Mouse (Mus musculus) olfactory bulb, adult 2 months (tissue): ENCODE measurements at regions not wholly inside any gene's neighbourhood (a gene's known extent, or its start where the extent isn't known, plus 50 kb on each side); places are given as distances from the start of the nearest gene placed in this dataset.
"Not testable (repeated sequence)": the region's sequence is repeated elsewhere in the genome, so short reads cannot be mapped to it uniquely, and the experiment has no call there.

Experiments
- H3K27ac ChIP-seq: fragments of 200-500 bp; 2 replicates; pipeline ENCODE4 v1.5.1; 2012; ENCODE audit warnings: low read depth, low read length; ENCODE audit not compliant: insufficient read depth
- H3K4me1 ChIP-seq: fragments of 200-500 bp; 2 replicates; pipeline ENCODE4 v1.6.1; 2012; ENCODE audit warnings: low read length; ENCODE audit not compliant: control insufficient read depth, insufficient read depth
- H3K4me3 ChIP-seq: fragments of 200-500 bp; 2 replicates; pipeline ENCODE4 v1.5.1; 2012; ENCODE audit warnings: mild to moderate bottlenecking, low read depth, low read length, moderate library complexity; ENCODE audit not compliant: insufficient read depth
- CTCF ChIP-seq: fragments of 200-500 bp; IDR thresholded peaks from 2 replicates; pipeline ENCODE4 v1.5.1; 2012; ENCODE audit warnings: low read depth, mild to moderate bottlenecking, low read length, moderate library complexity; ENCODE audit not compliant: insufficient read depth
- POLR2A ChIP-seq: fragments of 200-500 bp; IDR thresholded peaks from 2 replicates; pipeline ENCODE4 v1.6.1; 2012; ENCODE audit warnings: mild to moderate bottlenecking, low read depth, low read length, moderate library complexity; ENCODE audit not compliant: insufficient read depth
- WGBS: fragments of 180-500 bp; shearing (Covaris S2); methylation state at CpG from one replicate; pipeline ENCODE4 v1.1.7; 2018; 5-methylcytosine and 5-hydroxymethylcytosine counted together

DNA sequence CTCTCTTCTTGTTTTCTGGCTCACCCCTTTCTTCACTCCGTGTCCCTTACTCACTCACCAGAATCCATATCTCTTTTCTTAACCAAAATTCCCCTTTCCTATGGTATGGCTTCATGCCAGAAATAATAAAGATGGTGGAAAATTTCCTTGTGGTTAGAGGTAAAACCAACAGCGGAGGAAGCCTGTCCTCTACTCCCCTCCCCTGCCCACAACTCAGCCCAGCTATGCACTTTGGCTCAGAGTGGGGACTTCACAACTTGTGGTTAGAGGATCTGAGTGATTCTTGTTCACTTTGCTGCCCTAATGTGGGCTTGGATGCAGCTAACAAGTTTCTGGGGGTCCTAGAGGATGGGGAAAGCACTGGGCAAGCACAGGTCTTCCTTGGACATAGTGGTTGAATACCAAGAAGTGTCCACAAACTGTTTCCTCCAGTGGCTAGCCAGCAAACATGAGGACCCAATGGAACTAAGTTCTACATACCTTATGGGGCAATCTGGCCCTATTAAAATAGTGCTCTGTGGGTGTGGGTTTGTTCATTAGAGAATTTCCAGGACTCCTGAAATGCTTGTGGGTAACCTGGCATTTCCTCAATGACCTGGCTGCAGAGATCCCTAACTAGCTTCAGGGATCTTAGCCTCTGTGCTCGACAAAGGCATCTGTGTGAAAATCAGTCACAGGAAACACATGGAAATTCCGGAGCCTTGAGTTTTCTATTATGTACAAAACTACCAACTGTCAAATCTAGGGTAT, 118.9 kb upstream of the Rasgrp1 start:
- Histone ChIP-seq H3K4me1 (no peaks in the 10 kb centered on the region), H3K27ac (no peak overlapping the region), H3K4me3 (no peak overlapping the region)
- TF ChIP-seq CTCF, result no peak
- no peak for TF ChIP-seq POLR2A
- 81% methylated on average over 4 of the region's 4 CpGs for WGBS

DNA sequence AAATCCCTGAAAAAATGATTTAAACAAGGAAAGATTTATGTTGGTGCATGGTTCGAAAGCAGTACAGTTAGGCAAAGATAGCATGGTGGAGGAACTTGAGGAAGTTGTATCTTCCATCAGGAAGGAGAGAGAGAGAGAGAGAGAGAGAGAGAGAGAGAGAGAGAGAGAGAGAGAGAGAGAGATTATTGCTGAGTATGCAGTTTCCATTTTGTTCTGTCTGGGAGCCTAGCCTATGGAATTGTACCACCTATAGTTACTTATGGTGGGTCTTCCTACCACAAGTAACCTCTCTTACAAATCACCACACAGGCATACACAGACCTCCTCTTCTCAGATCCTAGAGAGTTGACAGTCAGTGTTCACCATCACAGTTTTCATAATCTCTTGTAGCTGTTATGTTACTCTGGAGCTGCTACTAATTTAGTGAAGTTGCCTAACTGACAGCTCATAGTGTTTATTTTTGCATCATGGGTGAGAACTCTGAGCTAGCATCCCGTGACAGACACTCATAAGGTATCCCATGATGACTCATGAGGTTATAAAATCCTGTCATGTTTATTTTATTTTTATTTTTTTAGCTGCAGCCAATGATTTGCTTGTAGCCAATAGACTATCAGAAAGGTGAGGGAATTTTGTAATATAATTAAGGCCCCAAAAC, 132.2 kb upstream of the Rasgrp1 start:
- Histone ChIP-seq H3K27ac (no peak overlapping the region), H3K4me1 (no peaks in the 10 kb centered on the region), H3K4me3 (no peak overlapping the region)
- WGBS, result 87% methylated on average over 2 of the region's 2 CpGs
- TF ChIP-seq CTCF, result no peak
- no peak for TF ChIP-seq POLR2A

DNA sequence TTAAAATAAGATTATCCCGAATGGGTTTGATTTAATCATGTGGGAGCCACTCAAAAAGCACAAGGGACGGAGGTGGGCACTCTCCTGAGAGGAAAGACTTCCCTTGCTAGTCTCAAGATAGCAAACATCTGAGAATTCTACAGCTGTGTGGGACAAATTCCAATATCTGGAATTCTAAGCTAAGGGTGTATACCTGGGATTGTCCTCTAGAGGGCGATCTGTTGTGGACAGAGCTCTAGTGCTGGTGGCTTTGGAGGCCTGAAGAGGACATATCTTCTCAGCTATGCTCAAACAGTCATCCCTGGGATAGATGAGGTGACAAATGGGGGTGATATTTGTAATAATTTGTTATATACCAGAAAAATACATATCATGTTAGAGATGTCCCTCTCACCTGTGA, 132.8 kb upstream of the Rasgrp1 start:
- Histone ChIP-seq H3K27ac (no peak overlapping the region), H3K4me1 (no peaks in the 10 kb centered on the region), H3K4me3 (no peak overlapping the region)
- TF ChIP-seq CTCF (no peak), POLR2A (no peak)
- 49% methylated on average over 3 of the region's 3 CpGs for WGBS

DNA sequence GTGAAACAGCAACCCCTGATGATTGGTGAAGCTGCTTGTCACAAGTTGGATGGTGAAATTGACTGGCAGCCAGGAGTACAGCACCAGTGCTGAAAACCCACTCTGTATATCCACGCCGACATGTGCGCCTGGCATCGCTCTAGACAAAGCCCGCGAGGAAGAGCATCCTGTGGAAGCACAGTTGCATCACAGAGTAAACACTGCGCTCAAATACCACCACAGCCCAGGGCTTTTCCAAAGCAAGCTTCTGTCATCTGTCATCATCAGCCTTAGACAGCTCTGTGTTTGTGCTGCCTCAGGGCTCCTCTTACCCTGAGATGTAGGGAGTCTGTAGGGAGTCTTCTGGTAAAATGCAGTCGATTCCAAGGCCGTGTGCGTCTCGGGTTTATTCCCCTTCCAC, 134.7 kb upstream of the Rasgrp1 start:
- not testable (repeated sequence) for H3K4me1 ChIP-seq, H3K4me3 ChIP-seq, H3K27ac ChIP-seq
- 92% methylated on average over 11 of the region's 11 CpGs for WGBS

DNA sequence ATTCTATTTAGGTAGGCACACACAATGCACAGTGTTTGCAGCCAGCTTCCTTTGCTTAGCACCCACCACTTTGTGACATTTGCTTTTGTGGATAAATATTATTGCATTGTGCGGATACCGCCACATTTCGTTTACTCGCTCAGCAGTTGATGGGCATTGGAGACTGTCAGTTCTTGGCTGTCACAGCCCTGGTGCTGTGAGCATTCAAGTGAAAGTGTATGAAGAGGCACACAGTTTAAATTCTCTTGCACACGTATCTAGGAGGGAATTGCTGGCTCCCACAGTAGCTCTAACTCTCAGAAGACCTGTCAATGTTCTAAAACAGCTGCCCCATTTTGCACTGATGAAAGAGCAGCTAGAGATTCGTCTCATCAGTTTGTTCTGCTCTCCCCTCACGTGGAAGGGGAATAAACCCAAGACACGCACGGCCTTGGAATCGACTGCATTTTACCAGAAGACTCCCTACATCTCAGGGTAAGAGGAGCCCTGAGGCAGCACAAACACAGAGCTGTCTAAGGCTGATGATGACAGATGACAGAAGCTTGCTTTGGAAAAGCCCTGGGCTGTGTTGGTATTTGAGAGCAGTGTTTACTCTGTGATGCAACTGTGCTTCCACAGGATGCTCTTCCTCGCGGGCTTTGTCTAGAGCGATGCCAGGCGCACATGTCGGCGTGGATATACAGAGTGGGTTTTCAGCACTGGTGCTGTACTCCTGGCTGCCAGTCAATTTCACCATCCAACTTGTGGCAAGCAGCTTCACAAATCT, 136.6 kb upstream of the Rasgrp1 start:
- not testable (repeated sequence) for H3K27ac ChIP-seq, H3K4me3 ChIP-seq, H3K4me1 ChIP-seq
- 66% methylated on average over 16 of the region's 16 CpGs for WGBS

DNA sequence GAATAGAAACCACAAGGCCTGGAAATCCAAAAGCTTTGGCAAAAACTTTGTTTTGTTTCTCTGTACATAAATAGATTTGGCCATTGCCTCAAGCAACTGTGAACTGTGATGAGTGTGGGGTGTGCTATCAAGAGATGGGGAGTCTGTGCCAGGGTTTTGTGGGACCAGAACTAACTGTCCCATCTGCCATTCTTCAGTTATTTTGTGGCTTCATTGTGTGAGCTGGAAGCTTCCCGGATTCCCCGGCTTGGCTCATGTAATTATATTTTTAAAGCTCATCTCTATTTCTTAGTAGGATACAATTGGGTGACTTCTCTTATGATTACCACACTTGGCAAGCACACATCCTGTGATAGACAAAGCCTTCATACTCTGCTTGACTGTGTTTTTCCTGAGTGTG, 143.6 kb upstream of the Rasgrp1 start:
- WGBS, result 63% methylated on average over 2 of the region's 2 CpGs
- TF ChIP-seq CTCF (no peak), POLR2A (no peak)
- H3K4me1 ChIP-seq, result no peaks in the 10 kb centered on the region
- no peak overlapping the region for H3K4me3 ChIP-seq
- H3K27ac ChIP-seq, result no peak overlapping the region

DNA sequence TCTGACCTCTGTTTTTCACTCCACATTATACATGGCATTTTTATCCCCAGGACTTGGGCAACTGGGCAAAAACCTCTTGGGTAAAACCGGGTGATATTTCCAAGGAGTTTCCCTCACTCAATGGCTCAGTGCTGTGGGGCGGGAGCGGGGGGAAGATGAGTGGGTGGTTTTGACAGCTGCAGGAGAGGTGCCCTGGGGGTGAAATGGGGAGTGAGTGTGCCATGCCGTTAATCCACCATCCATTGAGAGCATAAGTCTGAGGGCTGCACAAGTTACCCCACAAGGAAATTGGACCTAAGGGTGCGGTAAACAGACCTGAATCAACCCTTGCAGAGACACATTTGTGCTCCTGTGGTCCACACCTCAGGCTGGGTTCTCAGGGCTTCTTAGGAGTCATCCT, 155.8 kb upstream of the Rasgrp1 start:
- 75% methylated on average over 5 of the region's 5 CpGs for WGBS
- H3K4me3 ChIP-seq, result no peak overlapping the region
- H3K4me1 ChIP-seq, result no peaks in the 10 kb centered on the region

DNA sequence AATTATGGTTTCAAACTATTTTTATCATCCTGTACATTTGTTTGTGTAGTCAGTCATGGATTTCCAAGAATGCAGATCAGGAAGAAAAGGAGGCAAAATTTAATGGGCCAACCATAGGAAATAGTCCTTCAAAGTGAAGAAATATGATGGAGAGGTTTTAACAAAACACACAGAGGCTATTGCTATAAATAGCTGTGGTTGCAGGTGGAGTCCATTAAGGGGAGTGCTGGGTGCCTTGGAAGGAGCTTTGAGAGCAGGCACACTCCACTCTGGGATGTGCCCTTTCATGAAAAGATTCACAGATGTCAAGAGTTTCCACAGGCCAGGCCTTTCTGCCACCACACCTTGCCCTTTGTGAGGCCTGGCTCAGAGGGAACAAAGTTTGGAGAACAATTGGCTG, 159.8 kb upstream of the Rasgrp1 start:
- Histone ChIP-seq H3K4me3 (no peak overlapping the region), H3K27ac (no peak overlapping the region), H3K4me1 (no peaks in the 10 kb centered on the region)
- no peak for TF ChIP-seq POLR2A
- TF ChIP-seq CTCF, result no peak

More for the DNA sequence above, 155.8 kb upstream of the Rasgrp1 start:
- no peak overlapping the region for H3K27ac ChIP-seq
- TF ChIP-seq POLR2A (no peak), CTCF (no peak)

DNA sequence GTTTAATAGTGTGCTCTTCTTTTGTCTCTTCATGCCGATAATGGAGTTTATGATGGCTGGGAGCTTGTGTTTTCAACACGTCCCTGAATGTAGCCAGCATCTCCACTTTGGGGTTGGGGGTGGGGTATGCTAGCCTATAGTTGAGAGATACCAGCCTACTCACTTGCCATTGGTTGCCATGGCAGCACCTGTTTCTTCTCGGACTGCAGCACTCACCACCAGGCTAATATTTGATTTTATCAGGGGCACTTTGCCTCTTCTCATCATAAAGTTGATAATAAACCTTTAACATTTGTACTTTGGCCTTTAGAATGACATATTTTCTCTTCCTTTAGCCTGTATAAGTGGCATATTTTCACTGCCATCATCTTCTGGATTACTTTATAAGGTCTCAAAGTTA, 168.9 kb upstream of the Rasgrp1 start:
- Histone ChIP-seq H3K4me1 (no peaks in the 10 kb centered on the region), H3K27ac (no peak overlapping the region), H3K4me3 (no peak overlapping the region)
- 66% methylated on average over 3 of the region's 3 CpGs for WGBS
- TF ChIP-seq CTCF, result no peak
- TF ChIP-seq POLR2A, result no peak

DNA sequence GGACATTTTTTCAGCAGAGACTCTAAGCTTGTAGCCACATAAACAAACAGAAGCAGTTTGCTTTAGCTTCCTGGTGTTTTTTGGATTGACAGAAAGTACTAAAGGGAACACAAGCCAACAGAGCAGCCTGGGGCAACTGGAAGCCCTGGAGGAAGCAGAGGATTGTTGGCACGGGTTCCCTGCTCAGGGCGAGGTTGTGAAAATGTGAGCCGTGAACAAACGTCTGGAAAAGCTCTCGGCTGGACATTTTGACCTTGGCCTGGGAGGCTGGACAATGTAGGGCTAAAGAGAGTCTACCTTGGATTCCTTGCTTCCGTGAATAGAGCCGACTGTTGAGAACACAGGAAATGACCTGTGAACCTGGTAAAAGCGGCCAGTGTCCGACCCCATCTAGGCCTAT, 169.8 kb upstream of the Rasgrp1 start:
- Histone ChIP-seq H3K27ac (no peak overlapping the region), H3K4me1 (no peaks in the 10 kb centered on the region), H3K4me3 (no peak overlapping the region)
- WGBS, result 73% methylated on average over 9 of the region's 9 CpGs
- TF ChIP-seq POLR2A (no peak), CTCF (no peak)
